In the genomic region with DNA sequence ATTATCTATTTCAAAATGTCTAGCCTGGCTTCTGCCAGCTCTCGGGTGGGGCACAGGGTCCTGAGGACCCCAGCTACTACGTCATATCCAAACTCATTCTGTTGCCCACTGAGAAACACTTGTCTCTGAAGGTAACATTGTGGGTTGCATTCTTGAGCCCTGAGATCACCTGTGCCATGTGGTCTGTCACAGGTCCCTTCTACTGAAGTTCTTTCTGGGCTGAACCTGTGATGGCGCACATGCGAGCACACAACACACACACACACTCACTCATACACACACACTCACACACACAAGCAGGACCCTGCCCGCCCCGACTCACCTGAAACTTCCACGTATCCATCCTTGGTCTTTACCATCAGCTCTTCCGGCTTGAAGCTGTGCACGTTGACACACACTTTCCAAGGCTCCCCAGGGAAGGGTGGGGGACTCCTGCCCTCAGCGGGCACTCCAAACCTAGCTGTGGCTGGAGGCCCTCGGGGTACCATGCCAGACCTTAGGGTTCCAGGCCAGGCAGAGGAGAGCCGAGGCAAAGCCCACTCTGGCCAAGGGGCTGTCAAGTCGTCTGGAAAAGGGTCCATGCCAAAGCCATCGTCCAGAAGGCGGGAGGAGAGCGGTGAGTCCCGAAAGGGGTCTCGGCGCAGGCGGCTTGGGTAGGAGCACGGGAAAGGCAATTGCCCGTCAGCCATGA, we compare ENCODE assay signal across 8 mouse cellular contexts. TPM values are rescaled to one million over a fixed set of nuclear protein-coding genes. Genes with fewer than 3 reads are reported as not detected.
DNase-seq lines count a peak whose midpoint lies in the region; ATAC-seq and TF ChIP-seq lines count a peak whose summit lies in the region.

No protein-coding gene starts in this region.

- H3K27me3 ChIP-seq in heart, embryonic 12.5 days (replicated peaks) = no peaks in the 10 kb centered on the region
- H3K27me3 ChIP-seq in liver, embryonic 13.5 days = no peaks in the 10 kb centered on the region
- H3K27me3 ChIP-seq in small intestine, adult 2 months (ENCODE audit: control insufficient read depth, insufficient read depth, low read length) = no peaks in the 10 kb centered on the region

- peak overlapping the region; percentile 53 for H3K4me3 ChIP-seq in heart, embryonic 12.5 days
- peak overlapping the region; percentile 35 for H3K4me3 ChIP-seq in liver, embryonic 13.5 days (replicated peaks)
- H3K4me3 ChIP-seq in small intestine, adult 2 months (ENCODE audit: low read depth, low read length) = peak overlapping the region; percentile 56

- H3K27ac ChIP-seq in heart, embryonic 12.5 days (ENCODE audit: poor library complexity, severe bottlenecking) = peak overlapping the region; percentile 92
- no peak overlapping the region for H3K27ac ChIP-seq in liver, embryonic 13.5 days
- peak overlapping the region; percentile 21; the same call in 1 of the 2 replicates for H3K27ac ChIP-seq in small intestine, adult 2 months (ENCODE audit: insufficient read depth, low read depth, low read length)

- ATAC-seq in cerebellum, adult (ENCODE audit: insufficient number of reproducible peaks, low FRiP score, low TSS enrichment) = no peak
- no peak for ATAC-seq in heart, embryonic 12.5 days (ENCODE audit: insufficient number of reproducible peaks, low FRiP score)
- ATAC-seq in liver, embryonic 13.5 days (ENCODE audit: low read depth) = no peak
- ATAC-seq in inflammation-experienced regulatory T-cells, adult 6 months = no peak

- peak overlapping the region; percentile 77 for H3K9ac ChIP-seq in heart, embryonic 12.5 days
- H3K9ac ChIP-seq in liver, embryonic 13.5 days = 0 out of 2 replicates have a peak overlapping the region, but pooled peaks have one; percentile 22

- peak overlapping the region; percentile 73 for H3K4me2 ChIP-seq in heart, embryonic 12.5 days
- H3K4me2 ChIP-seq in liver, embryonic 13.5 days = peak overlapping the region; percentile 52

- H3K9me3 ChIP-seq in heart, embryonic 12.5 days (replicated peaks) = no peaks in the 10 kb centered on the region
- H3K9me3 ChIP-seq in liver, embryonic 13.5 days (replicated peaks) = no peaks in the 10 kb centered on the region

- 33% methylated on average over 22 of the region's 22 CpGs for WGBS in heart, embryonic 12.5 days
- 57% methylated on average over 22 of the region's 22 CpGs for WGBS in liver, embryonic 13.5 days (ENCODE audit: insufficient replicate concordance)
- WGBS in small intestine, adult 2 months = 59% methylated on average over 22 of the region's 22 CpGs

- no peak for TF ChIP-seq POLR2A in small intestine, adult 2 months (IDR thresholded peaks at IDR 0.05; ENCODE audit: low read depth, low read length)

- peak; percentile 42 for DNase-seq in cerebellum, adult 8-10 months
- DNase-seq in MN1 (ENCODE audit: low spot score) = peak; percentile 68
- no peak for DNase-seq in liver, embryonic 13.5 days
- DNase-seq in testis, postnatal 14 days (ENCODE audit: low spot score) = no peak

- H3K36me3 ChIP-seq in heart, embryonic 12.5 days = peaks cover 5% of the 10 kb centered on the region; the same call in 1 of the 2 replicates
- no peaks in the 10 kb centered on the region for H3K36me3 ChIP-seq in liver, embryonic 13.5 days
- H3K36me3 ChIP-seq in small intestine, adult 2 months (ENCODE audit: control insufficient read depth, insufficient read depth, low read length) = no peaks in the 10 kb centered on the region

- no peak for TF ChIP-seq CTCF in small intestine, adult 2 months (IDR thresholded peaks at IDR 0.05; ENCODE audit: extremely low read depth, insufficient read length, insufficient replicate concordance, low read depth, low read length)

- peaks cover 48% of the 10 kb centered on the region for H3K4me1 ChIP-seq in heart, embryonic 12.5 days (replicated peaks)
- 0 out of 2 replicates have a peak, but pooled peaks cover 3% of the 10 kb centered on the region for H3K4me1 ChIP-seq in liver, embryonic 13.5 days (replicated peaks)
- no peaks in the 10 kb centered on the region; the same call in 1 of the 2 replicates for H3K4me1 ChIP-seq in small intestine, adult 2 months (ENCODE audit: control insufficient read depth, insufficient read depth, insufficient read length, low read length)

RNA-seq across cellular contexts. Expression of gene Hspb8, which starts 0.7 kb away (rescaled TPM):
- 37.7 and 37.9 TPM in 2 replicates for polyA plus RNA-seq in heart, embryonic 12.5 days (2016; fragmentation: Nextera tagmentation; extraction: Ambion mirVana)
- 1.1 and 1.6 TPM in 2 replicates for polyA plus RNA-seq in liver, embryonic 13.5 days (2015; fragmentation: Nextera tagmentation; extraction: Ambion mirVana)
- polyA plus RNA-seq in small intestine, adult 2 months (2012; rRNA removed) = 7.6 and 7.8 TPM in 2 replicates
- polyA plus RNA-seq in inflammation-experienced regulatory T-cells, adult 6 months (2017; shearing (Covaris generic)) = not detected

Comparison
In these comparisons a context has a peak if more than half of its experiments do, and no peak if none do; other contexts are left out.
1. DNase-seq: peak in cerebellum, adult 8-10 months (single experiment) and MN1 (single experiment); none in liver, embryonic 13.5 days (single experiment) and testis, postnatal 14 days (single experiment).
2. Peak in every context shown above with its lines, with median percentiles within 50 percentile points of each other: H3K4me3 ChIP-seq.